Mouse (Mus musculus) midbrain, embryonic 16.5 days (tissue): Measurements from ENCODE around the gene Tesmin. TPM values are rescaled to one million over a fixed set of nuclear protein-coding genes. Genes with fewer than 3 reads are reported as not detected.
A peak's percentile ranks its signal among the peaks of the same experiment; 100 is the strongest.

Source experiments
- ATAC-seq: fragments of 200-750 bp; cut with Nextera tagmentation; 2 replicates; pipeline ENCODE4 v1.8.0; 2017; ENCODE audit warnings: moderate TSS enrichment
- H3K27ac ChIP-seq: fragments of 300-500 bp; sonication (generic); 2 replicates; pipeline ENCODE4 v1.5.1; 2014; ENCODE audit warnings: mild to moderate bottlenecking, low read length, mixed read lengths
- H3K27me3 ChIP-seq: fragments of 300-500 bp; sonication (generic); 2 replicates; pipeline ENCODE4 v1.6.1; 2014; ENCODE audit warnings: low read depth, low read length, mixed read lengths; ENCODE audit not compliant: control insufficient read depth, insufficient read depth
- H3K36me3 ChIP-seq: fragments of 300-500 bp; sonication (generic); 2 replicates; pipeline ENCODE4 v1.6.1; 2014; ENCODE audit warnings: mild to moderate bottlenecking, low read length, moderate library complexity, mixed read lengths; ENCODE audit not compliant: control insufficient read depth, insufficient read depth
- H3K4me1 ChIP-seq: fragments of 300-500 bp; sonication (generic); 2 replicates; pipeline ENCODE4 v1.6.1; 2014; ENCODE audit warnings: mild to moderate bottlenecking, low read length, mixed read lengths; ENCODE audit not compliant: control insufficient read depth, insufficient read depth
- H3K4me2 ChIP-seq: fragments of 300-500 bp; sonication (generic); 2 replicates; pipeline ENCODE4 v1.6.1; 2014; ENCODE audit warnings: mild to moderate bottlenecking, low read length, mixed read lengths
- H3K4me3 ChIP-seq: fragments of 300-500 bp; sonication (generic); 2 replicates; pipeline ENCODE4 v1.5.1; 2014; ENCODE audit warnings: low read depth, mild to moderate bottlenecking, low read length, moderate library complexity, mixed read lengths
- H3K9ac ChIP-seq: fragments of 300-500 bp; sonication (generic); 2 replicates; pipeline ENCODE4 v1.6.1; 2014; ENCODE audit warnings: low read depth, low read length, mixed read lengths
- H3K9me3 ChIP-seq: fragments of 300-500 bp; sonication (generic); replicated peaks from 2 replicates; pipeline ENCODE4 v1.6.1; 2014; ENCODE audit warnings: mild to moderate bottlenecking, low read length, mixed read lengths; ENCODE audit not compliant: control insufficient read depth, poor library complexity, severe bottlenecking
- WGBS: fragments of 180-500 bp; shearing (Covaris S2); extraction: QIAGEN DNeasy Blood & Tissue Kit; methylation state at CpG from one replicate; pipeline ENCODE4 v1.1.7; 2014; 5-methylcytosine and 5-hydroxymethylcytosine counted together
- polyA plus RNA-seq: library from polyadenylated mRNA; unstranded; fragments of >200 nt; fragmentation: Nextera tagmentation; extraction: Ambion mirVana; gene quantifications from 2 replicates; pipeline ENCODE4 v1.2.1, GENCODE M21; 2015

Tesmin gene
- polyA plus RNA-seq, 1 experiment from 2014 or later = 0.84 TPM

GRCm38 (mm10) chr19:3378614-3379013, 10.0 kb upstream of the Tesmin start:
- no peaks in the 10 kb centered on the region for H3K36me3 ChIP-seq
- ATAC-seq = no peak
- H3K4me3 ChIP-seq = no peak overlapping the region
- no peak overlapping the region for H3K9ac ChIP-seq
- H3K9me3 ChIP-seq = no peaks in the 10 kb centered on the region
- no peak overlapping the region for H3K27ac ChIP-seq
- no peak overlapping the region for H3K4me2 ChIP-seq
- no peaks in the 10 kb centered on the region for H3K27me3 ChIP-seq
- no peaks in the 10 kb centered on the region for H3K4me1 ChIP-seq
- WGBS = 92% methylated on average over 3 of the region's 3 CpGs

GRCm38 (mm10) chr19:3388061-3388460, 596 bp upstream of the Tesmin start:
- H3K36me3 ChIP-seq = no peaks in the 10 kb centered on the region
- H3K9me3 ChIP-seq = no peaks in the 10 kb centered on the region
- H3K27me3 ChIP-seq = no peaks in the 10 kb centered on the region; the same call in 1 of the 2 replicates
- H3K4me1 ChIP-seq = peaks cover 4% of the 10 kb centered on the region; the same call in 1 of the 2 replicates
- H3K4me2 ChIP-seq = no peak overlapping the region
- ATAC-seq = peak; percentile 32; the same call in 1 of the 2 replicates
- H3K4me3 ChIP-seq = no peak overlapping the region
- H3K9ac ChIP-seq = no peak overlapping the region
- 85% methylated on average over 6 of the region's 6 CpGs for WGBS
- H3K27ac ChIP-seq = no peak overlapping the region

DNA sequence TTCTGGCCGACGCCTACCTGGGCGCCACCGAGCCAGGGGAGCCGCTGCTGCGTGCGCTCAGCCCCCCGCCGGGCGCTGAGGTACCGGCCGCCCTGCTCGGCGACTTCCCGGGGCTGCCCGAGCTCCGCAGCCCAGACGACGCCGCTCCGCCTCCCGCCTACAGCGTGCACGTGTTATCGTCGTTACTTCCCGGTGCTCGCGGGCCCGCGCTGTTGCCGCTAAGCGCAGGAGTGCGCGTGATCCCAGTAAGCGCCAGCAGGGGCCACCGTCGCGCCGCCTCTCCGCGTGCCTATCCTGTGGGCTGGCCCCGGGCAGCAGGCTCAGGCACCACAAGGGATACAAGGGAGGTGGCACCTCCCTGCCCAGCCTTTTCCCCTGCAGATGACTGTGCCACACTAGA, 432 bp downstream of the Tesmin start:
- H3K36me3 ChIP-seq = no peaks in the 10 kb centered on the region
- no peaks in the 10 kb centered on the region for H3K9me3 ChIP-seq
- H3K27me3 ChIP-seq = no peaks in the 10 kb centered on the region; the same call in 1 of the 2 replicates
- H3K27ac ChIP-seq = peak overlapping the region; percentile 64
- peak; percentile 94 for ATAC-seq
- WGBS = under 1% methylated on average over 24 of the region's 43 CpGs
- H3K4me2 ChIP-seq = peak overlapping the region; percentile 80
- peaks cover 4% of the 10 kb centered on the region; the same call in 1 of the 2 replicates for H3K4me1 ChIP-seq
- H3K4me3 ChIP-seq = peak overlapping the region; percentile 55
- H3K9ac ChIP-seq = peak overlapping the region; percentile 69

- Histone ChIP-seq H3K9ac (no peak overlapping the region), H3K4me1 (peaks cover 4% of the 10 kb centered on the region; the same call in 1 of the 2 replicates), H3K27me3 (no peaks in the 10 kb centered on the region; the same call in 1 of the 2 replicates), H3K4me3 (no peak overlapping the region), H3K9me3 (no peaks in the 10 kb centered on the region), H3K4me2 (no peak overlapping the region), H3K36me3 (no peaks in the 10 kb centered on the region), H3K27ac (no peak overlapping the region)
- ATAC-seq = no peak
- 96% methylated on average over 1 of the region's 1 CpGs for WGBS
These were observed 3.7 kb downstream of the Tesmin start for GRCm38 (mm10) chr19:3392384-3392783.

DNA sequence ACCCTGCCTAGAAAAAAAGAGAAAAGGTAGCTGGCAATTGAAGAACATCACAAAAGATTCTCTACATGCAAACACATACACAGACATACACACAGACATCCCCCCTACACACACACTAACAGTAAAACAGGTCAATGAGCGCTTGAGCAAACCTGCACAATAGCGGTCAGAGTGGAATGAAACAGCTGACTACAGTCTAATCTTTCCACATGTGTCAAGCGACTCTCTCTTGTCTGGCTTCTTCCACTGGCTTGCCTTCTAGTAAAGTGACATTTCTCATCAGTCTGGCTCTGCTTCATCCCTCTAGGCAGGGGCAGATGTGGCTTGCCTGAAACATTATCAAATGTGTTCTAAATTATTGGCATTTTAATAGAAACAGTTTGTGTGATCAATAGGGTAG, 5.6 kb downstream of the Tesmin start:
- Histone ChIP-seq H3K36me3 (no peaks in the 10 kb centered on the region), H3K9me3 (no peaks in the 10 kb centered on the region), H3K4me1 (no peaks in the 10 kb centered on the region; the same call in 1 of the 2 replicates), H3K27ac (no peak overlapping the region), H3K27me3 (no peaks in the 10 kb centered on the region; the same call in 1 of the 2 replicates), H3K4me2 (no peak overlapping the region), H3K9ac (no peak overlapping the region), H3K4me3 (no peak overlapping the region)
- no peak for ATAC-seq
- 78% methylated on average over 3 of the region's 3 CpGs for WGBS

GRCm38 (mm10) chr19:3400057-3400456, 11.4 kb downstream of the Tesmin start:
- H3K4me1 ChIP-seq = no peaks in the 10 kb centered on the region; the same call in 1 of the 2 replicates
- no peak overlapping the region for H3K9ac ChIP-seq
- no peaks in the 10 kb centered on the region for H3K9me3 ChIP-seq
- H3K4me2 ChIP-seq = no peak overlapping the region
- H3K4me3 ChIP-seq = no peak overlapping the region
- H3K27me3 ChIP-seq = no peaks in the 10 kb centered on the region
- ATAC-seq = no peak
- no peaks in the 10 kb centered on the region for H3K36me3 ChIP-seq
- 84% methylated on average over 4 of the region's 4 CpGs for WGBS
- no peak overlapping the region for H3K27ac ChIP-seq

- 86% methylated on average over 7 of the region's 7 CpGs for WGBS
- no peak for ATAC-seq
- no peaks in the 10 kb centered on the region for H3K9me3 ChIP-seq
These were observed 12.8 kb downstream of the Tesmin start for GRCm38 (mm10) chr19:3401504-3401903.

GRCm38 (mm10) chr19:3401943-3402342, 13.3 kb downstream of the Tesmin start:
- Histone ChIP-seq H3K9me3 (no peaks in the 10 kb centered on the region), H3K4me3 (no peak overlapping the region), H3K4me2 (no peak overlapping the region), H3K27ac (no peak overlapping the region), H3K9ac (no peak overlapping the region), H3K36me3 (no peaks in the 10 kb centered on the region), H3K27me3 (no peaks in the 10 kb centered on the region), H3K4me1 (no peaks in the 10 kb centered on the region; the same call in 1 of the 2 replicates)
- 45% methylated on average over 7 of the region's 7 CpGs for WGBS
- no peak for ATAC-seq

More at GRCm38 (mm10) chr19:3401504-3401903, 12.8 kb downstream of the Tesmin start:
- H3K36me3 ChIP-seq = no peaks in the 10 kb centered on the region
- H3K27ac ChIP-seq = no peak overlapping the region
- no peak overlapping the region for H3K4me3 ChIP-seq
- no peaks in the 10 kb centered on the region for H3K27me3 ChIP-seq
- H3K4me2 ChIP-seq = no peak overlapping the region
- no peak overlapping the region for H3K9ac ChIP-seq
- no peaks in the 10 kb centered on the region; the same call in 1 of the 2 replicates for H3K4me1 ChIP-seq

- ATAC-seq = no peak
- H3K9ac ChIP-seq = no peak overlapping the region
These were observed 13.7 kb downstream of the Tesmin start for GRCm38 (mm10) chr19:3402390-3402789.

More at GRCm38 (mm10) chr19:3402390-3402789, 13.7 kb downstream of the Tesmin start:
- Histone ChIP-seq H3K36me3 (no peaks in the 10 kb centered on the region), H3K9me3 (no peaks in the 10 kb centered on the region), H3K4me3 (no peak overlapping the region), H3K27ac (no peak overlapping the region), H3K4me1 (no peaks in the 10 kb centered on the region; the same call in 1 of the 2 replicates), H3K27me3 (no peaks in the 10 kb centered on the region), H3K4me2 (no peak overlapping the region)
- 81% methylated on average over 6 of the region's 6 CpGs for WGBS
